Mouse (Mus musculus) heart, embryonic 13.5 days (tissue): ENCODE measurements around the gene Il10. TPM values are rescaled to one million over a fixed set of nuclear protein-coding genes. Genes with fewer than 3 reads are reported as not detected.

Experiments
- ATAC-seq: fragments of 200-750 bp; cut with Nextera tagmentation; 2 replicates; pipeline ENCODE4 v1.8.0; 2017; ENCODE audit warnings: moderate TSS enrichment; ENCODE audit not compliant: insufficient number of reproducible peaks, low FRiP score, low TSS enrichment; ENCODE audit errors: extremely low read depth
- H3K27ac ChIP-seq: fragments of 300-500 bp; sonication (generic); replicated peaks from 2 replicates; pipeline ENCODE4 v1.5.1; 2015; ENCODE audit warnings: moderate library complexity, mild to moderate bottlenecking, inconsistent platforms
- H3K27me3 ChIP-seq: fragments of 300-500 bp; sonication (generic); replicated peaks from 2 replicates; pipeline ENCODE4 v1.6.1; 2015; ENCODE audit warnings: mild to moderate bottlenecking, inconsistent platforms
- H3K36me3 ChIP-seq: fragments of 300-500 bp; sonication (generic); 2 replicates; pipeline ENCODE4 v1.6.1; 2015; ENCODE audit warnings: mild to moderate bottlenecking, inconsistent platforms
- H3K4me1 ChIP-seq: fragments of 300-500 bp; sonication (generic); 2 replicates; pipeline ENCODE4 v1.6.1; 2015; ENCODE audit warnings: inconsistent platforms
- H3K4me2 ChIP-seq: fragments of 300-500 bp; sonication (generic); 2 replicates; pipeline ENCODE4 v1.6.1; 2015; ENCODE audit warnings: inconsistent platforms, mild to moderate bottlenecking, moderate library complexity
- H3K4me3 ChIP-seq: fragments of 300-500 bp; sonication (generic); 2 replicates; pipeline ENCODE4 v1.5.1; 2015; ENCODE audit warnings: moderate library complexity, mild to moderate bottlenecking, inconsistent platforms
- H3K9ac ChIP-seq: fragments of 300-500 bp; sonication (generic); 2 replicates; pipeline ENCODE4 v1.6.1; 2015; ENCODE audit warnings: inconsistent platforms, mild to moderate bottlenecking, moderate library complexity
- H3K9me3 ChIP-seq: fragments of 300-500 bp; sonication (generic); 2 replicates; pipeline ENCODE4 v1.6.1; 2016; ENCODE audit warnings: inconsistent platforms
- WGBS: fragments of 180-500 bp; shearing (Covaris S2); methylation state at CpG from one replicate; pipeline ENCODE4 v1.1.7; 2015; ENCODE audit warnings: mixed read lengths; 5-methylcytosine and 5-hydroxymethylcytosine counted together
- polyA plus RNA-seq: library from polyadenylated mRNA; unstranded; fragments of >200 nt; fragmentation: Nextera tagmentation; extraction: Ambion mirVana; gene quantifications from 2 replicates; pipeline ENCODE4 v1.2.1, GENCODE M21; 2015

Il10 gene
- polyA plus RNA-seq, 1 experiment from 2014 or later: not detected

DNA sequence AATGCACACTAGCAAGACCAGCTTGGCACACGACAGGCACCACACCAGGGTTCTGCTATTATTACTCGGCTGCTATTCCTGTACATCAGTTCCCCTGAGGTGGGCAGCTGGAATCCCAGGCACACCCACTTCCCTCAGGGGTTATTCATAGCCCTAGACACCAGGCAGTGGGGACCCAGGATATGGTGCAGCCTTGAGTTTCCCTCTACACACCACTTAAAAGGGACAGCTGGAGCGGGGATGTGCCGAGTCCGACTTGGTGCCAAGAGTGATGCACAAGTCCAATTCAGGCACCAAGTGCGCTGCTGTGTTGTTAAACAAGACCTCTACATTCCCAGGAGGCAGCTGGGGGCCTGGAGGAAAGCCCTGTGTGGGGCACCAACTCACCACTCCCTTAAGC, 43.2 kb downstream of the Il10 start:
- Histone ChIP-seq H3K4me3 (no peak overlapping the region), H3K4me2 (peak overlapping the region; percentile 42), H3K4me1 (peaks cover 76% of the 10 kb centered on the region), H3K36me3 (peaks cover 21% of the 10 kb centered on the region), H3K9ac (peak overlapping the region; percentile 57), H3K9me3 (no peaks in the 10 kb centered on the region), H3K27me3 (no peaks in the 10 kb centered on the region), H3K27ac (peak overlapping the region; percentile 90)
- 44% methylated on average over 6 of the region's 6 CpGs for WGBS
- peak; percentile 48; the same call in 1 of the 2 replicates for ATAC-seq

DNA sequence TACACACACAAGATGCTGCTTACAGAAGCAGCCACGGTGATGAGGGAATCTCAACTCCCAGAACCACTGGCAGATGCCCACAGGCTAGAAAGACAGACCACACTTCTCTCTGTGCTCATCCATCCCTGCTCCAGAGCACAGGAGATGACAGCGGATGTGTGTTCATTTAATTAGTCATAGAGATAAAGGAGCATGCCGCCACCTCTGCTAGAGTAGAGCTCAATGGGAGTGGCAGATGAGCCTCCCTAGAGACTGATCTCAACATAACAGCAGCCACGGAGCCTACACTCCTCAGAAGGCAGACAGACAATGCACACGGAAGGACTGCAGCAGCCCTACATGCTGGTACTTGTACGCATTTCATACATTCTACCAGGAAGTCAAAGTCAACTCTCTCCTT, 44.6 kb downstream of the Il10 start:
- H3K4me1 ChIP-seq: peaks cover 76% of the 10 kb centered on the region
- peak overlapping the region; percentile 13; the same call in 1 of the 2 replicates for H3K4me2 ChIP-seq
- H3K27ac ChIP-seq: peak overlapping the region; percentile 90
- no peak overlapping the region for H3K4me3 ChIP-seq
- peak overlapping the region; percentile 9; the same call in 1 of the 2 replicates for H3K9ac ChIP-seq
- no peak for ATAC-seq
- H3K36me3 ChIP-seq: peaks cover 25% of the 10 kb centered on the region
- no peaks in the 10 kb centered on the region for H3K27me3 ChIP-seq
- no peaks in the 10 kb centered on the region for H3K9me3 ChIP-seq
- 42% methylated on average over 6 of the region's 6 CpGs for WGBS

DNA sequence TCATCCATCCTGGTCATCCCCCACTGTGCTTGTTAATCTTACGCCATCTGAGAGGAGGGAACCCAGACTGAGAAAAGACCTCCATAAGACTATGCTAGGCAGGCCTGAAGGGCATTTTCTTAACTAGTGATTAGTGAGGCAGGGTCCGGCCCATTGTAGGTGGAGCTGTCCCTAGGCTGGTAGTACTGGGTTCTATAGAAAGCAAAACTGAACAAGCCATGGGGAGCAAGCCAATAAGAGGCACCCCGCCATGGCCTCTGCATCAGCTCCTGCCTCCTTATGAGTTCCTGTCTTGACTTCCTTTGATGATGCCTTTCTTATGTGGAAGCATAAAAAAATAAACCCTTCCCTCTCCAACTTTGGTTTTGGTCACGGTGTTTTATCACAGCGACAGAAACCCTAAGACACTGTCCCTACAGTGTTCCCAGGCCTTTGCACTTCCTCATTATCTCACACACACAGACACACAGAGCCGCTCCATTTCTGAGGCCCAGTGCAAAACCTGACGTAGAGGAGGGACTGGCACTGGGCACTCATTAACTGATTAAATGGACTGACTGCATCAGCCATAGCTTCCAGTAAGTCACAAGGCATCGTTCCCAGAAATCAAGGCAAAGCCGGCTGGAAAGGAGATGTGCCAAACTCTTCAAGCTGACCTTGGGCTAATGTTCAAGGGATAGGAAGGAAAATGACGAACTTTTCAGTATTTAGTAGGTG, 48.5 kb downstream of the Il10 start:
- no peaks in the 10 kb centered on the region for H3K9me3 ChIP-seq
- 74% methylated on average over 10 of the region's 10 CpGs for WGBS
- no peak overlapping the region for H3K27ac ChIP-seq
- H3K4me2 ChIP-seq: no peak overlapping the region
- no peak overlapping the region for H3K9ac ChIP-seq
- no peaks in the 10 kb centered on the region for H3K27me3 ChIP-seq
- H3K4me1 ChIP-seq: peaks cover 72% of the 10 kb centered on the region
- H3K36me3 ChIP-seq: peaks cover 29% of the 10 kb centered on the region
- ATAC-seq: no peak
- no peak overlapping the region for H3K4me3 ChIP-seq

DNA sequence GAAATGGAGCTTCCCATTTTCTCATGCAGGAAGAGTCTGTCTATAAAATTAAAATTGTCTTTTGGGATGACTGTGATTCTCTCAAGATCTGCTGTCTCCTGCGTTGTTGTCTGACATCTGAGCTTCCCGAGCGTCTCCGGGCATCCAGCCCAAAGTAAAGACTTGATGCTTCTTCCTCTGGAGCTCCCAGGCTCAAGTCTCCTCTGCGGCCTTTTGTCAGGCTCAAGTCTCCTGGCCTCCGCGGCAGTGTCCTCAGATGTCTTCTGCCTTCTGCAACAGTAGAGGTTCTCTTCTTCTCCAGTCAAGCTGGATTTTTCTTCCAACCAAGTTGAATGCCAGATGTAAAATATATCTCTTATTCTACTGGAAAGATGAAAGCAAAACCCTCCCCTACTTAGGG, 49.4 kb downstream of the Il10 start:
- ATAC-seq: no peak
- H3K9me3 ChIP-seq: no peaks in the 10 kb centered on the region
- H3K36me3 ChIP-seq: peaks cover 29% of the 10 kb centered on the region
- 75% methylated on average over 7 of the region's 7 CpGs for WGBS
- H3K27me3 ChIP-seq: no peaks in the 10 kb centered on the region
- H3K4me2 ChIP-seq: no peak overlapping the region
- peaks cover 72% of the 10 kb centered on the region for H3K4me1 ChIP-seq
- 0 out of 2 replicates have a peak overlapping the region, but pooled peaks have one; percentile 8 for H3K27ac ChIP-seq
- no peak overlapping the region for H3K4me3 ChIP-seq
- H3K9ac ChIP-seq: no peak overlapping the region

DNA sequence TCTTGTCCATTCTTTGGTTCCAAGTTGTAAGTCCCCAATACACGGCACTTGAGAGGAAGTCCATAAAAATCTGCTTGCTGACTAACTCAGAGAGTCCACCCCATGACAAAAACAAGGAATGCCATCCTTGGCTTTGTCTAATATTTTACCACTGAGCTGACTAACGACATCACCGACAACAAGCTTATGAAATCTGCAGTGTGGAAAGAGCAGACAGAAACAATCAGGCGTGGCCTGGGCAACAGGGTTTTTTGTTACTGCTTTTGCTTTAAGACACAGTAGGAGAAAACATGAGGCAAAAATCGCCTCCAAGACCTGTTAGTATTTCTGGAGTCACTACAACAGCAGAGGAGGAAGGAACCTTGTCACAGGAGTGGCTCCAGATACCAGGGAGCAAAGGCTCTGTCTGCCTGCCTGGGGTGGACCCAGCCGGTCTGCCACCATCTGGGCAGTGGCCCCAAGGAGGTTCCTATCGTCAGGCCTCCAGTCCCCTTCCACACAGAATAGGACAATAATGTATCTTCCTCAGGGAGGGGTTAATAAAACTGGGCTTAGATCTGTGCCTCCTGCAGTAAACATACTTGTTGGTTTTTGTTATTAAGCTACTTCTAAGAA, 52.8 kb downstream of the Il10 start:
- Histone ChIP-seq H3K27ac (no peak overlapping the region), H3K9ac (no peak overlapping the region), H3K36me3 (peaks cover 16% of the 10 kb centered on the region), H3K4me3 (no peak overlapping the region), H3K27me3 (no peaks in the 10 kb centered on the region), H3K9me3 (no peaks in the 10 kb centered on the region), H3K4me1 (peaks cover 94% of the 10 kb centered on the region), H3K4me2 (no peak overlapping the region)
- ATAC-seq: no peak
- WGBS: 79% methylated on average over 7 of the region's 7 CpGs

DNA sequence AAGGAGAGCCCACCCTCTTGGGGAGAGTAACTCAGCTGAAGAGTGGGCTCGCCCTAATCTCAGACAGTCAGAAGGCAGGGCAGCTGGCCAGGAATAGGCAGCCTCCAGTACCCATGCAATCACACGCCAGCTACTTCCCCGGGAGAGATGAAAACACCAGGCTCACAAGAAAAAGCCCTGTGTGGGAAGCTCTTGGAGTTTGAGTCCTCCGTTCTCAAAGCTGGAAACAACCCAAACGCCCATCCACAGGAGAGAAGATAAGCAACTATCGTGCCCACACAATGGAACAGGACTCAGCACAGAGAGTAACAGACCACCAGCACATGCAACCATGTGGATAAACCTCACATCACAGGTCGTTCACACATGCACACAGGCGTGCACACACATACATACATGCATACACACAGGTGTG, 54.9 kb downstream of the Il10 start:
- 27% methylated on average over 8 of the region's 8 CpGs for WGBS
- peak overlapping the region; percentile 58 for H3K9ac ChIP-seq
- ATAC-seq: peak; percentile 58; the same call in 1 of the 2 replicates

More for the DNA sequence above, 54.9 kb downstream of the Il10 start:
- Histone ChIP-seq H3K27me3 (no peaks in the 10 kb centered on the region), H3K4me3 (no peak overlapping the region), H3K36me3 (0 out of 2 replicates have a peak, but pooled peaks cover 3% of the 10 kb centered on the region), H3K27ac (peak overlapping the region; percentile 84), H3K4me1 (peaks cover 97% of the 10 kb centered on the region), H3K4me2 (peak overlapping the region; percentile 54), H3K9me3 (no peaks in the 10 kb centered on the region)

Other genes with a start within 250 kb of the Il10 start
- 0.10 TPM in 1 of 2 replicates, not detected in the other for gene Fcamr, start 218.9 kb upstream of the Il10 start, polyA plus RNA-seq
- gene Pigr, start 193.2 kb upstream of the Il10 start, polyA plus RNA-seq: not detected in 2 replicates
- 1.1 TPM in 2 replicates for gene Fcmr, start 154.2 kb upstream of the Il10 start, polyA plus RNA-seq
- gene Il24, start 132.4 kb upstream of the Il10 start, polyA plus RNA-seq: not detected in 2 replicates
- not detected in 2 replicates for gene Il20, start 108.4 kb upstream of the Il10 start, polyA plus RNA-seq
- gene Il19, start 79.7 kb upstream of the Il10 start, polyA plus RNA-seq: not detected in 2 replicates
- 60.0 and 62.0 TPM in 2 replicates for gene Mapkapk2, start 78.0 kb downstream of the Il10 start, polyA plus RNA-seq
- gene Dyrk3, start 118.5 kb downstream of the Il10 start, polyA plus RNA-seq: 3.2 and 4.5 TPM in 2 replicates
- gene Eif2d, start 133.3 kb downstream of the Il10 start, polyA plus RNA-seq: 41.1 and 47.1 TPM in 2 replicates
- 14.9 and 18.2 TPM in 2 replicates for gene Rassf5, start 225.4 kb downstream of the Il10 start, polyA plus RNA-seq